In the genomic region with DNA sequence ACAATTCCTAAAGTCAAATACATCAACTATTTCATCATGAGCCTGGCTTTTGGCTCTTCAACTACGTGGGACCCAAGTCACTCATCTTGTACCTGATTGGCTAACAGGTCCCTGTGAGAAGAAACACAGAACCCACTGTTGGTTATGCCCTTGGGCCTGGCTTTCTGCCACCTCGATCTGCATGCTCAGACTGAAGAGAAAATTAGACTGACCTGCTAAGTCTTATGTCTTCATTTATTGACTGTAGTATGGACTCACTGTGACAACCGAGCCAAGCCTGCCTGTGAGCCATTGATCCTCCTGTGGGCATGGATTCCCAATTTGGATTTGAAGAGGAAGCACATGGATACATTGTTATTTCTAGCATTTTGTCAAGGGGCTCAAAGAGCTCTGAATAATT, we compare ENCODE assay signal across 26 mouse cellular contexts.
DNase-seq lines count a peak whose midpoint lies in the region; ATAC-seq lines count a peak whose summit lies in the region.
"Had no signal": no experiment of that assay in that cellular context is flagged by ENCODE, and none has a peak within 500 bp of the region (broad histone marks: within the 10 kb centered on the region; RNA-seq: fewer than 3 reads in every experiment).

No protein-coding gene starts in this region.

- H3K4me3 ChIP-seq in midbrain, embryonic 13.5 days (replicated peaks) = no peak overlapping the region
- H3K4me3 ChIP-seq in forebrain, embryonic 15.5 days = no peak overlapping the region
- H3K4me3 ChIP-seq: embryonic facial prominence, embryonic 10.5 days; embryonic facial prominence, embryonic 15.5 days; forebrain, embryonic 12.5 days; heart, embryonic 10.5 days; heart, embryonic 15.5 days; hindbrain, embryonic 12.5 days; lung, embryonic 15.5 days; neural tube, embryonic 13.5 days; stomach, embryonic 15.5 days had no signal

- peaks cover 33% of the 10 kb centered on the region for H3K4me1 ChIP-seq in midbrain, embryonic 13.5 days (replicated peaks)
- peaks cover 26% of the 10 kb centered on the region for H3K4me1 ChIP-seq in forebrain, embryonic 15.5 days
- H3K4me1 ChIP-seq: embryonic facial prominence, embryonic 15.5 days; heart, embryonic 10.5 days; heart, embryonic 15.5 days; lung, embryonic 15.5 days; stomach, embryonic 15.5 days had no signal

- peaks cover 21% of the 10 kb centered on the region for H3K27me3 ChIP-seq in midbrain, embryonic 13.5 days
- no peaks in the 10 kb centered on the region for H3K27me3 ChIP-seq in forebrain, embryonic 15.5 days
- H3K27me3 ChIP-seq: embryonic facial prominence, embryonic 15.5 days; lung, embryonic 15.5 days; stomach, embryonic 15.5 days had no signal

- H3K36me3 ChIP-seq in midbrain, embryonic 13.5 days = no peaks in the 10 kb centered on the region
- no peaks in the 10 kb centered on the region for H3K36me3 ChIP-seq in forebrain, embryonic 15.5 days
- H3K36me3 ChIP-seq: embryonic facial prominence, embryonic 10.5 days; embryonic facial prominence, embryonic 15.5 days; forebrain, embryonic 12.5 days; heart, embryonic 10.5 days; heart, embryonic 15.5 days; hindbrain, embryonic 12.5 days; lung, embryonic 15.5 days; neural tube, embryonic 13.5 days; stomach, embryonic 15.5 days had no signal

- H3K4me2 ChIP-seq in midbrain, embryonic 13.5 days (replicated peaks) = no peak overlapping the region
- no peak overlapping the region for H3K4me2 ChIP-seq in forebrain, embryonic 15.5 days (replicated peaks)
- H3K4me2 ChIP-seq: embryonic facial prominence, embryonic 15.5 days; forebrain, embryonic 12.5 days; heart, embryonic 15.5 days; hindbrain, embryonic 12.5 days; lung, embryonic 15.5 days; neural tube, embryonic 13.5 days; stomach, embryonic 15.5 days had no signal

- H3K27ac ChIP-seq in midbrain, embryonic 13.5 days = no peak overlapping the region
- H3K27ac ChIP-seq in forebrain, embryonic 15.5 days (replicated peaks) = no peak overlapping the region
- H3K27ac ChIP-seq: embryonic facial prominence, embryonic 10.5 days; embryonic facial prominence, embryonic 15.5 days; forebrain, embryonic 12.5 days; heart, embryonic 10.5 days; heart, embryonic 15.5 days; hindbrain, embryonic 12.5 days; lung, embryonic 15.5 days; neural tube, embryonic 13.5 days; stomach, embryonic 15.5 days had no signal

- 55% methylated on average over 3 of the region's 3 CpGs for WGBS in midbrain, embryonic 13.5 days
- 78% methylated on average over 3 of the region's 3 CpGs for WGBS in forebrain, embryonic 15.5 days

- no peaks in the 10 kb centered on the region for H3K9me3 ChIP-seq in midbrain, embryonic 13.5 days
- H3K9me3 ChIP-seq in forebrain, embryonic 15.5 days = no peaks in the 10 kb centered on the region
- H3K9me3 ChIP-seq: embryonic facial prominence, embryonic 10.5 days; embryonic facial prominence, embryonic 15.5 days; forebrain, embryonic 12.5 days; heart, embryonic 10.5 days; heart, embryonic 15.5 days; hindbrain, embryonic 12.5 days; lung, embryonic 15.5 days; neural tube, embryonic 13.5 days; stomach, embryonic 15.5 days had no signal

- peak; percentile 29; the same call in 1 of the 2 replicates for ATAC-seq in midbrain, embryonic 13.5 days
- ATAC-seq in forebrain, embryonic 15.5 days (replicated peaks) = no peak

- H3K9ac ChIP-seq in midbrain, embryonic 13.5 days (replicated peaks) = no peak overlapping the region
- no peak overlapping the region for H3K9ac ChIP-seq in forebrain, embryonic 15.5 days (replicated peaks)
- H3K9ac ChIP-seq: embryonic facial prominence, embryonic 15.5 days; forebrain, embryonic 12.5 days; heart, embryonic 15.5 days; hindbrain, embryonic 12.5 days; lung, embryonic 15.5 days; neural tube, embryonic 13.5 days; stomach, embryonic 15.5 days had no signal

- DNase-seq in kidney, postnatal 14 days = peak; percentile 1
- no peak for DNase-seq in kidney, adult 18-20 months
- peak; percentile 35 to 44 for DNase-seq in right cerebral cortex, postnatal 10 days (ENCODE audit: low spot score in 2 of 2)
- no peak for DNase-seq in right cerebral cortex, adult 18-20 months
- DNase-seq in spleen, postnatal 4 days (ENCODE audit: low spot score in 2 of 2) = no peak
- DNase-seq: adrenal gland, postnatal 25 days; B cell, adult 2 months; cerebellum, adult 18-20 months; cerebellum, postnatal 25 days; gastrocnemius, postnatal 14 days; heart, postnatal 36 days; kidney, adult 2 months; kidney, postnatal 4 days; liver; thymus, postnatal 14 days had no signal

Comparison
In these comparisons a context has a peak if more than half of its experiments do, and no peak if none do; other contexts are left out.
1. DNase-seq: peak in kidney, postnatal 14 days (single experiment) and right cerebral cortex, postnatal 10 days (2 of 2); none in kidney, adult 18-20 months (single experiment), right cerebral cortex, adult 18-20 months (single experiment) and spleen, postnatal 4 days (0 of 2).